Mouse (Mus musculus) liver, embryonic 14.5 days (tissue): ENCODE results near the gene Scgb1a1.

Source experiments
- CTCF ChIP-seq: IDR thresholded peaks from 2 replicates; pipeline ENCODE4 v1.5.1; 2016; ENCODE audit warnings: antibody characterized with exemption, low read depth, control low read depth
- EP300 ChIP-seq: IDR thresholded peaks from 2 replicates; pipeline ENCODE4 v1.6.1; 2016; ENCODE audit warnings: antibody characterized with exemption, low read depth

DNA sequence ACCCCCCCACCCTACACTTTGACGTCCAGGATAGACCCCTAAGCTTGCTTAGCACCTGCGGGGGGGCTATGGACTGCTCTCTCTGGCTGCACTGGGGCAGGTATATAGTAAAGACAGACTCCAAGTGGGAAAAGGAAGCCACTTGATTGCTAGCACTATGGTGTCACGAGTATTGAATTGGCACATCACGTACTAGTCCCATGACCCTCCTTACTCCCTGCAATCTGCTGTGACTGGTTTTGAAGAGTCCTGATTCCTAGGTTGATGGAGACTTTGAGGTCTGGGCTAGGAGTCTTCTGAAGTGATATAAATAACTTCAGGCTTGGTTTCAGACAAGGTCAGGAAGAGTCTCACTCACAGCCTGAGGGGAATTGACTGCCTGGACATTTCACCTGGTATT, 2.4 kb upstream of the Scgb1a1 start:
- TF ChIP-seq CTCF = no peak
- no peak for TF ChIP-seq EP300
